Mouse (Mus musculus) hindbrain, embryonic 15.5 days (tissue): ENCODE data around the gene Rdh5. TPM values are rescaled to one million over a fixed set of nuclear protein-coding genes. Genes with fewer than 3 reads are reported as not detected.
A peak's percentile ranks its signal among the peaks of the same experiment; 100 is the strongest.

ENCODE experiments used
- ATAC-seq: fragments of 200-750 bp; cut with Nextera tagmentation; 2 replicates; pipeline ENCODE4 v1.8.0; 2017; ENCODE audit warnings: low read depth, moderate number of reproducible peaks, moderate TSS enrichment; ENCODE audit not compliant: low FRiP score
- H3K27ac ChIP-seq: fragments of 300-500 bp; sonication (generic); replicated peaks from 2 replicates; pipeline ENCODE4 v1.5.1; 2015; ENCODE audit warnings: mild to moderate bottlenecking, inconsistent platforms
- H3K27me3 ChIP-seq: fragments of 300-500 bp; sonication (generic); 2 replicates; pipeline ENCODE4 v1.6.1; 2015; ENCODE audit warnings: control low read depth, inconsistent platforms
- H3K36me3 ChIP-seq: fragments of 300-500 bp; sonication (generic); 2 replicates; pipeline ENCODE4 v1.6.1; 2015; ENCODE audit warnings: control low read depth, inconsistent platforms
- H3K4me1 ChIP-seq: fragments of 300-500 bp; sonication (generic); replicated peaks from 2 replicates; pipeline ENCODE4 v1.6.1; 2015; ENCODE audit warnings: control low read depth, inconsistent platforms
- H3K4me2 ChIP-seq: fragments of 300-500 bp; sonication (generic); 2 replicates; pipeline ENCODE4 v1.6.1; 2015; ENCODE audit warnings: moderate library complexity, mild to moderate bottlenecking, inconsistent platforms
- H3K4me3 ChIP-seq: fragments of 300-500 bp; sonication (generic); 2 replicates; pipeline ENCODE4 v1.5.1; 2015; ENCODE audit warnings: mild to moderate bottlenecking, inconsistent platforms
- H3K9ac ChIP-seq: fragments of 300-500 bp; sonication (generic); 2 replicates; pipeline ENCODE4 v1.6.1; 2015; ENCODE audit warnings: inconsistent platforms
- H3K9me3 ChIP-seq: fragments of 300-500 bp; sonication (generic); 2 replicates; pipeline ENCODE4 v1.6.1; 2016; ENCODE audit warnings: control low read depth, inconsistent platforms
- WGBS: fragments of 180-500 bp; shearing (Covaris S2); methylation state at CpG from one replicate; pipeline ENCODE4 v1.1.7; 2015; 5-methylcytosine and 5-hydroxymethylcytosine counted together
- polyA plus RNA-seq: library from polyadenylated mRNA; unstranded; fragments of >200 nt; fragmentation: Nextera tagmentation; extraction: Ambion mirVana; gene quantifications from 2 replicates; pipeline ENCODE4 v1.2.1, GENCODE M21; 2015

Rdh5 gene
- polyA plus RNA-seq, 1 experiment from 2014 or later, result 22.1 TPM

- Histone ChIP-seq H3K27me3 (no peaks in the 10 kb centered on the region), H3K4me3 (no peak overlapping the region), H3K27ac (peak overlapping the region; percentile 41; the same call in 1 of the 2 replicates), H3K9me3 (no peaks in the 10 kb centered on the region), H3K9ac (no peak overlapping the region), H3K4me1 (peaks cover 39% of the 10 kb centered on the region), H3K36me3 (no peaks in the 10 kb centered on the region; the same call in 1 of the 2 replicates), H3K4me2 (no peak overlapping the region)
- 7% methylated on average over 5 of the region's 5 CpGs for WGBS
- 0 out of 2 replicates have a peak, but pooled peaks have one; percentile 15 for ATAC-seq
Observed at GRCm38 (mm10) chr10:128913219-128913618, 9.5 kb downstream of the Rdh5 start.

- peaks cover 35% of the 10 kb centered on the region for H3K4me1 ChIP-seq
- H3K9ac ChIP-seq, result no peak overlapping the region
- WGBS, result 79% methylated on average over 4 of the region's 4 CpGs
- H3K36me3 ChIP-seq, result no peaks in the 10 kb centered on the region; the same call in 1 of the 2 replicates
- H3K27me3 ChIP-seq, result no peaks in the 10 kb centered on the region
- H3K9me3 ChIP-seq, result no peaks in the 10 kb centered on the region
- no peak overlapping the region for H3K4me3 ChIP-seq
- H3K27ac ChIP-seq, result peak overlapping the region; percentile 41; the same call in 1 of the 2 replicates
- ATAC-seq, result no peak
- H3K4me2 ChIP-seq, result no peak overlapping the region
Observed at GRCm38 (mm10) chr10:128912791-128913190, 9.9 kb downstream of the Rdh5 start.

GRCm38 (mm10) chr10:128912268-128912667 lies 10.4 kb downstream of the Rdh5 start:
- H3K36me3 ChIP-seq, result no peaks in the 10 kb centered on the region; the same call in 1 of the 2 replicates
- no peak overlapping the region for H3K4me2 ChIP-seq
- no peaks in the 10 kb centered on the region for H3K9me3 ChIP-seq
- no peak overlapping the region for H3K9ac ChIP-seq
- H3K4me3 ChIP-seq, result no peak overlapping the region
- peaks cover 33% of the 10 kb centered on the region for H3K4me1 ChIP-seq
- WGBS, result 89% methylated on average over 4 of the region's 4 CpGs
- no peak for ATAC-seq
- no peak overlapping the region for H3K27ac ChIP-seq
- no peaks in the 10 kb centered on the region for H3K27me3 ChIP-seq

GRCm38 (mm10) chr10:128911430-128911829 lies 11.3 kb downstream of the Rdh5 start:
- Histone ChIP-seq H3K27me3 (no peaks in the 10 kb centered on the region), H3K36me3 (no peaks in the 10 kb centered on the region; the same call in 1 of the 2 replicates), H3K4me2 (peak overlapping the region; percentile 67), H3K4me1 (peaks cover 33% of the 10 kb centered on the region), H3K9me3 (no peaks in the 10 kb centered on the region), H3K9ac (no peak overlapping the region), H3K27ac (no peak overlapping the region), H3K4me3 (peak overlapping the region; percentile 87; the same call in 1 of the 2 replicates)
- 83% methylated on average over 6 of the region's 6 CpGs for whole genome bisulfite sequencing
- no peak for ATAC-seq

- H3K9ac ChIP-seq, result peak overlapping the region; percentile 84
- 1% methylated on average over 64 of the region's 66 CpGs for WGBS
- H3K27ac ChIP-seq, result peak overlapping the region; percentile 84
- H3K4me2 ChIP-seq, result peak overlapping the region; percentile 67
- no peaks in the 10 kb centered on the region for H3K36me3 ChIP-seq
- H3K4me1 ChIP-seq, result peaks cover 33% of the 10 kb centered on the region
- no peaks in the 10 kb centered on the region for H3K27me3 ChIP-seq
- H3K9me3 ChIP-seq, result no peaks in the 10 kb centered on the region
- peak overlapping the region; percentile 87 for H3K4me3 ChIP-seq
- ATAC-seq, result peak; percentile 32
Observed at GRCm38 (mm10) chr10:128910066-128910841, 12.4 kb downstream of the Rdh5 start.

- peak overlapping the region; percentile 84 for H3K9ac ChIP-seq
- peak overlapping the region; percentile 84 for H3K27ac ChIP-seq
- peaks cover 33% of the 10 kb centered on the region for H3K4me1 ChIP-seq
- no peaks in the 10 kb centered on the region for H3K9me3 ChIP-seq
- ATAC-seq, result peak; percentile 73
- H3K4me2 ChIP-seq, result peak overlapping the region; percentile 67
- H3K4me3 ChIP-seq, result peak overlapping the region; percentile 87
- H3K27me3 ChIP-seq, result no peaks in the 10 kb centered on the region
- H3K36me3 ChIP-seq, result no peaks in the 10 kb centered on the region
- 0% methylated on average over 37 of the region's 41 CpGs for WGBS
Observed at GRCm38 (mm10) chr10:128909567-128910028, 13.1 kb downstream of the Rdh5 start.

- Histone ChIP-seq H3K9ac (peak overlapping the region; percentile 84; the same call in 1 of the 2 replicates), H3K9me3 (no peaks in the 10 kb centered on the region), H3K4me3 (peak overlapping the region; percentile 87), H3K4me1 (peaks cover 31% of the 10 kb centered on the region), H3K27ac (peak overlapping the region; percentile 84), H3K4me2 (peak overlapping the region; percentile 67), H3K36me3 (no peaks in the 10 kb centered on the region), H3K27me3 (no peaks in the 10 kb centered on the region)
- no peak for ATAC-seq
- 60% methylated on average over 13 of the region's 13 CpGs for WGBS
Observed at GRCm38 (mm10) chr10:128908778-128909448, 13.8 kb downstream of the Rdh5 start.

- no peaks in the 10 kb centered on the region for H3K27me3 ChIP-seq
- H3K4me2 ChIP-seq, result no peak overlapping the region
- no peak for ATAC-seq
- H3K9ac ChIP-seq, result no peak overlapping the region
- H3K27ac ChIP-seq, result no peak overlapping the region
- H3K36me3 ChIP-seq, result no peaks in the 10 kb centered on the region
- H3K4me1 ChIP-seq, result peaks cover 8% of the 10 kb centered on the region; the same call in 1 of the 2 replicates
- H3K4me3 ChIP-seq, result no peak overlapping the region
- H3K9me3 ChIP-seq, result no peaks in the 10 kb centered on the region
- 73% methylated on average over 5 of the region's 5 CpGs for WGBS
Observed at GRCm38 (mm10) chr10:128904812-128905211, 17.9 kb downstream of the Rdh5 start.

GRCm38 (mm10) chr10:128902409-128902988 lies 20.2 kb downstream of the Rdh5 start:
- H3K4me3 ChIP-seq, result no peak overlapping the region
- no peaks in the 10 kb centered on the region for H3K27me3 ChIP-seq
- no peak overlapping the region for H3K9ac ChIP-seq
- H3K9me3 ChIP-seq, result no peaks in the 10 kb centered on the region
- WGBS, result 65% methylated on average over 3 of the region's 3 CpGs
- H3K36me3 ChIP-seq, result no peaks in the 10 kb centered on the region
- H3K4me1 ChIP-seq, result no peaks in the 10 kb centered on the region
- ATAC-seq, result no peak
- H3K4me2 ChIP-seq, result no peak overlapping the region
- no peak overlapping the region for H3K27ac ChIP-seq

GRCm38 (mm10) chr10:128901409-128901808 lies 21.3 kb downstream of the Rdh5 start:
- Histone ChIP-seq H3K4me1 (peaks cover 8% of the 10 kb centered on the region), H3K27me3 (peaks cover 8% of the 10 kb centered on the region), H3K36me3 (no peaks in the 10 kb centered on the region), H3K27ac (no peak overlapping the region), H3K9me3 (no peaks in the 10 kb centered on the region), H3K4me2 (no peak overlapping the region), H3K4me3 (no peak overlapping the region), H3K9ac (no peak overlapping the region)
- 86% methylated on average over 1 of the region's 1 CpGs for WGBS
- ATAC-seq, result no peak

- peaks cover 13% of the 10 kb centered on the region for H3K4me1 ChIP-seq
- peaks cover 13% of the 10 kb centered on the region for H3K27me3 ChIP-seq
- H3K36me3 ChIP-seq, result no peaks in the 10 kb centered on the region
- no peaks in the 10 kb centered on the region for H3K9me3 ChIP-seq
- H3K4me2 ChIP-seq, result no peak within 1 kb of the TSS
- H3K4me3 ChIP-seq, result no peak within 1 kb of the TSS
- WGBS, result 85% methylated on average over 3 of the region's 3 CpGs
- ATAC-seq, result no peak
- H3K9ac ChIP-seq, result no peak within 1 kb of the TSS
- H3K27ac ChIP-seq, result no peak within 1 kb of the TSS
Observed at GRCm38 (mm10) chr10:128900698-128901097, 22.0 kb downstream of the Rdh5 start, which contains the start of gene Cd63. Gene Cd63, plus strand, starts transcription at chr10:128900989.
